Mouse (Mus musculus): ENCODE data around the gene Gpr160.

- TF ChIP-seq CTCF (IDR thresholded peaks at IDR 0.05; ENCODE audit: control insufficient read depth, insufficient read depth, low read length) (no peak), POLR2A (IDR thresholded peaks at IDR 0.05; ENCODE audit: borderline replicate concordance, control insufficient read depth, low read depth, low read length) (no peak)
These were observed 8.1 kb downstream of the Gpr160 start for GRCm38 (mm10) chr3:30863712-30864435.
